Mouse (Mus musculus): ENCODE measurements around the gene Tmem81.
A peak's percentile ranks its signal among the peaks of the same experiment; 100 is the strongest.

The Tmem81 gene

DNA sequence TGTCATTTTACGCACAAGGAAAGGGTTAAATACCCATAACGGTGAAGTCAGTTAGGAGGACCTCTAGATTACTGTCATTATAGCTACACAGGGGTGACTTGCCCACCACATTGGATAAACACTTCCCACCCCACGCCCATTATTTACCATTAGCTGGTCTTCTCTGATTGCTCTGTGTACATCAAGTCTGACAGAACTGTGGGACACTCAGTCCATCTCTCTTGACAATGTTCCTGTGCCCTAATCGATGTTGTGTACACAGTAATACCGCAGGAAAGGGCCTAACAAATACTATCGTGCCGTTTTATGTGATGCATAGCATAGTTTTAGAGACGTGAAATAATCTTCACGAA is 29.5 kb upstream of the Tmem81 start:
- Histone ChIP-seq H3K4me3 (replicated peaks; ENCODE audit: low read length) (peak overlapping the region; percentile 94), H3K4me1 (replicated peaks; ENCODE audit: low read depth, low read length) (peaks cover 75% of the 10 kb centered on the region), H3K27me3 (ENCODE audit: insufficient read depth, low read length) (no peaks in the 10 kb centered on the region), H3K36me3 (ENCODE audit: insufficient read depth, low read length) (peaks cover 30% of the 10 kb centered on the region), H3K9me3 (ENCODE audit: low read length) (no peaks in the 10 kb centered on the region)
- no peak for TF ChIP-seq NANOG (IDR thresholded peaks at IDR 0.05; ENCODE audit: borderline replicate concordance, low read length)
- no peak for TF ChIP-seq POU5F1 (IDR thresholded peaks at IDR 0.05; ENCODE audit: borderline replicate concordance, low read length)
- TF ChIP-seq CTCF (conservative IDR thresholded peaks at IDR 0.05; ENCODE audit: low read length): no peak

DNA sequence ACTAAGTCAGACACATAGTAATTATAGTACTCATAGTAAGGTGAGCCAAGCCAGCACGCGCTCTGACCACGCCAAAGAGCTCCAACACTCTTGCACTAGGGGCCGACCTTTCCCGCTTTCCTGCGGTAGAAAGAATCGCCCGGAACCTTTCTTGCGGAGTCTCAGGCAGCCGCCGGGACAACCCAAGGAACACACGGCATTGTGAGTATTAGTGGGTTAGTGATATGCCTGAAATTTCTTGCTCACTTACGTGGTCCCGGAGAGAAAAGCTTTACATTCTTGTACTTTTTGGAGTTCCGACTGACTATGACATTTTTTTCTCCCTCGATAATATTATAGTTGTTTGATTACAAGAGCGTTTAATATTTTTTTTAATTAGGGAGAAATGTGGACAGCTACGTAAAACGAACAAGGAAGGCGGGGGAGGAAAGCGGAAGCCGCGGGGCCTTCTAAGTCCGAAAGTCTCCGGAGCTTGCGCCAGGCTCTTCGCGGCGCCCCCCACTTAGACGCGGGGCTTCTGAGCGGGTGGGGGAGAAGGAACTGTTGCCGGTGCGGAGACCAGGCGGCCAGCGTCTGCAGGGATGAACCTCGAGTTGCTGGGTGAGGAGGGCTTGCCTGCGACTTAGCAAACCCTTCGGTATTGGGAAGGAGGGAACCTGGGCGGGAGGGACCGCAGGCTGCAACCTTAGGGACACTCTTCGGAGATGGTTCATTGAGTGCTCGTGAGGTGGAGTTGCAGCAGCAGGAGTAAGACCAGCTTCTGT is 28.9 kb upstream of the Tmem81 start, which contains the start of gene Rbbp5:
Rbbp5 (plus strand) TSS at position 438 of the 764 bp plus-strand sequence.
- no peaks in the 10 kb centered on the region for H3K9me3 ChIP-seq (ENCODE audit: low read length)
- TF ChIP-seq POU5F1 (IDR thresholded peaks at IDR 0.05; ENCODE audit: borderline replicate concordance, low read length) (no peak; the same call in 1 of the 2 replicates), NANOG (IDR thresholded peaks at IDR 0.05; ENCODE audit: borderline replicate concordance, low read length) (no peak), CTCF (conservative IDR thresholded peaks at IDR 0.05; ENCODE audit: low read length) (no peak)
- peaks cover 75% of the 10 kb centered on the region for H3K4me1 ChIP-seq (replicated peaks; ENCODE audit: low read depth, low read length)
- H3K4me3 ChIP-seq (replicated peaks; ENCODE audit: low read length): peak within 1 kb of the TSS; percentile 94
- H3K36me3 ChIP-seq (ENCODE audit: insufficient read depth, low read length): peaks cover 36% of the 10 kb centered on the region
- H3K27me3 ChIP-seq (ENCODE audit: insufficient read depth, low read length): no peaks in the 10 kb centered on the region

DNA sequence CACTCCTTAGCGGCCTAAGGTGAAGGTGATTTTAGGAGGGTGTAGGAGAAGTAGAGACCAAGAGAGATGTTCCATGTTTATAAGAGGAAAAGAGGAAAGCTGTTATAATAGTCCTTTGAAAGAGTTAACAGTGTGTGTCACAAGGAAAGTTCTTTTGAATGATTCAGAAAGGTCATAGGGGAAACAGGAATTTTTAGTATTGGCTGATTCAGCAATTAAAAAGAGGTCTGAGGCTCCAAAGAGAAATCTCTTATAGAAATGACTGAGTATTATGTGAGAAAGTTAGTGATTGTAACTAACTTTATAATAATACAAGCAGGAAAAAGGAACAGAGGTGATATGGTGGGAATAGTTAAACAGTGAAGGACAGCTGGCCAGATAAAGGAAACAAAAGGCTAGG is 26.6 kb upstream of the Tmem81 start:
- H3K27me3 ChIP-seq (ENCODE audit: insufficient read depth, low read length): no peaks in the 10 kb centered on the region
- peaks cover 52% of the 10 kb centered on the region for H3K36me3 ChIP-seq (ENCODE audit: insufficient read depth, low read length)
- H3K9me3 ChIP-seq (ENCODE audit: low read length): no peaks in the 10 kb centered on the region
- H3K4me3 ChIP-seq (replicated peaks; ENCODE audit: low read length): no peak overlapping the region
- H3K4me1 ChIP-seq (replicated peaks; ENCODE audit: low read depth, low read length): peaks cover 80% of the 10 kb centered on the region
- no peak for TF ChIP-seq CTCF (conservative IDR thresholded peaks at IDR 0.05; ENCODE audit: low read length)
- no peak for TF ChIP-seq POU5F1 (IDR thresholded peaks at IDR 0.05; ENCODE audit: borderline replicate concordance, low read length)
- no peak for TF ChIP-seq NANOG (IDR thresholded peaks at IDR 0.05; ENCODE audit: borderline replicate concordance, low read length)

DNA sequence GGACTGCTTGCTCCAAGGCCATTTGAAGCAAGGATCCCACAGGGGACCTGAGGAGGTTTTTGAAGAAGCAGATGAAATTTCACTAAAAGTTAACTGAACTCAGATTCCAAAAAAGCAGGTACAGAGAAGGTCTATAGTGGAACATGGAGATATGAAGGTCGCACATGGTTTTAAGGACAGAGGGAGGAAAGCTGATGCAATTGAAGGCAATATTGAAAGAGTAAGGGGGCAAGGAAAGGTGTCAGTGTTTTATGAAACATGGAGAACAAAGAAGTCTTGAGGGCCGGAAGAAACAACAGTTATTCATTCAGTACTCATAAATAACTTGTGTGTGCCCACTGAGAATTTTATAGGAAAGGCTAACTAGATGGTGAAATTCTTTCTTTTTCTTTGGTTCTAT is 24.4 kb upstream of the Tmem81 start:
- H3K9me3 ChIP-seq (ENCODE audit: low read length): no peaks in the 10 kb centered on the region
- no peaks in the 10 kb centered on the region for H3K27me3 ChIP-seq (ENCODE audit: insufficient read depth, low read length)
- TF ChIP-seq CTCF (conservative IDR thresholded peaks at IDR 0.05; ENCODE audit: low read length) (no peak), NANOG (IDR thresholded peaks at IDR 0.05; ENCODE audit: borderline replicate concordance, low read length) (no peak), POU5F1 (IDR thresholded peaks at IDR 0.05; ENCODE audit: borderline replicate concordance, low read length) (no peak)
- no peak overlapping the region for H3K4me3 ChIP-seq (replicated peaks; ENCODE audit: low read length)
- H3K36me3 ChIP-seq (ENCODE audit: insufficient read depth, low read length): peaks cover 65% of the 10 kb centered on the region
- peaks cover 64% of the 10 kb centered on the region for H3K4me1 ChIP-seq (replicated peaks; ENCODE audit: low read depth, low read length)

DNA sequence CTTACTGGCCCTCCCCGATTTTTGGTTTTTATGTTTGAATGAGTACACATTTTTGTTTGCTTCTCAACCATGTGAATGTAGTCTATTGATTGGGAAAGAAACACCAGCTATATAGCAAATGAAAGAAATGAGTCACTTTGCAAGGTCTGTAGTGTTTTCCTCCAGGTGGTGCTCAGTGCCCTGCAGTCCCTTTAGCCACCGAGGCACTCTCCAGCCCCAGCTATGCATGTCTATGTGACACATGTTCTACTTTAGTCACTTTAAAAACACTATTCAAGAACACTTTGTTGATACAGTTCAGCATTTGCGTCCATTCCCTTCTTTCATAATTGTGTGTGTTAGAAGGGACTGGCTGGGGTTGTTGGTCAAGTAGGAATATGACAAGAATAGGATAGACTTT is 22.8 kb upstream of the Tmem81 start:
- Histone ChIP-seq H3K4me1 (replicated peaks; ENCODE audit: low read depth, low read length) (peaks cover 76% of the 10 kb centered on the region), H3K27me3 (ENCODE audit: insufficient read depth, low read length) (no peaks in the 10 kb centered on the region), H3K4me3 (replicated peaks; ENCODE audit: low read length) (no peak overlapping the region), H3K36me3 (ENCODE audit: insufficient read depth, low read length) (peaks cover 81% of the 10 kb centered on the region), H3K9me3 (ENCODE audit: low read length) (no peaks in the 10 kb centered on the region)
- no peak for TF ChIP-seq CTCF (conservative IDR thresholded peaks at IDR 0.05; ENCODE audit: low read length)
- no peak for TF ChIP-seq POU5F1 (IDR thresholded peaks at IDR 0.05; ENCODE audit: borderline replicate concordance, low read length)
- no peak for TF ChIP-seq NANOG (IDR thresholded peaks at IDR 0.05; ENCODE audit: borderline replicate concordance, low read length)

DNA sequence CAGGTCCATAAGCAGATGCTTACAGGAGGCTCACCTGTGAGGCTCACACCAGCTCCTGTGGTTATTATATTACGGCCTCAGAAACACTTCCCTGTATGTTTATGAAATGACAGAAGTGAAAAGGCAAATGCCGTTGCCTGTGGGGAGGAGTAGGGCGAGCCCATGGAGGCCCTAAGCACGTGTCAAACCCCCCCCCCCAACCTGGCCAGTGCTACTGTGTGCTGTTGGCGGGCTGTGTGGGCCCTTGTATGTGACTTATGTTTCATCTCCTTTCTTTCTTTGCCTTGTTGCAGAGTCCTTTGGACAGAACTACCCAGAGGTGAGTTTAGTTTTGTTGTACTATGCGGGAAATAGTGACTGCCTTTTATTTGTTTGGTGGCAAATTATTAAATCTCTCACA is 22.3 kb upstream of the Tmem81 start:
- Histone ChIP-seq H3K27me3 (ENCODE audit: insufficient read depth, low read length) (no peaks in the 10 kb centered on the region), H3K4me1 (replicated peaks; ENCODE audit: low read depth, low read length) (peaks cover 76% of the 10 kb centered on the region), H3K36me3 (ENCODE audit: insufficient read depth, low read length) (peaks cover 84% of the 10 kb centered on the region), H3K9me3 (ENCODE audit: low read length) (no peaks in the 10 kb centered on the region), H3K4me3 (replicated peaks; ENCODE audit: low read length) (no peak overlapping the region)
- TF ChIP-seq NANOG (IDR thresholded peaks at IDR 0.05; ENCODE audit: borderline replicate concordance, low read length): no peak
- no peak for TF ChIP-seq POU5F1 (IDR thresholded peaks at IDR 0.05; ENCODE audit: borderline replicate concordance, low read length)
- no peak for TF ChIP-seq CTCF (conservative IDR thresholded peaks at IDR 0.05; ENCODE audit: low read length)

DNA sequence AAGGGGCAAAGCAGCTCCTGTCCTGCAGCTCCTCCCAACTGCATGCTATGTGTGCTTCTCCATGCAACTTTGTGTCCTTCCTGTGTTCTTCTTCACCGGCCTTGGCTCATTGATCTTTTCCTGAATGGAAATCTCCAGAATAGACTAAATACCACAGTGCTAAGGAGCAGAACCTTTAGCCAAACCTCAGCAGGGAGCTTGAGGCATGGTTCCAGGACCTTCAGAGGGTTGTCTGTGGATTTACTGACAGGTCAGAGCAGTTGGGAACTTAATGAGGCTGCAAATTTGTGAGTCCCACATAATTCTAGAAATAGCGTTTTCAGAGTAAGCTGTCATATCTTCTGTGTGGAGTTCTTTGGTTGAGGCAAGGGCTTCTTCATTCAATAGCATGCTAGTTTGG is 5.5 kb upstream of the Tmem81 start:
- Histone ChIP-seq H3K36me3 (ENCODE audit: insufficient read depth, low read length) (peaks cover 96% of the 10 kb centered on the region), H3K27me3 (ENCODE audit: insufficient read depth, low read length) (no peaks in the 10 kb centered on the region), H3K4me1 (replicated peaks; ENCODE audit: low read depth, low read length) (0 out of 2 replicates have a peak, but pooled peaks cover 3% of the 10 kb centered on the region), H3K4me3 (replicated peaks; ENCODE audit: low read length) (no peak overlapping the region), H3K9me3 (ENCODE audit: low read length) (no peaks in the 10 kb centered on the region)
- TF ChIP-seq CTCF (conservative IDR thresholded peaks at IDR 0.05; ENCODE audit: low read length): no peak
- no peak for TF ChIP-seq NANOG (IDR thresholded peaks at IDR 0.05; ENCODE audit: borderline replicate concordance, low read length)
- no peak for TF ChIP-seq POU5F1 (IDR thresholded peaks at IDR 0.05; ENCODE audit: borderline replicate concordance, low read length)

DNA sequence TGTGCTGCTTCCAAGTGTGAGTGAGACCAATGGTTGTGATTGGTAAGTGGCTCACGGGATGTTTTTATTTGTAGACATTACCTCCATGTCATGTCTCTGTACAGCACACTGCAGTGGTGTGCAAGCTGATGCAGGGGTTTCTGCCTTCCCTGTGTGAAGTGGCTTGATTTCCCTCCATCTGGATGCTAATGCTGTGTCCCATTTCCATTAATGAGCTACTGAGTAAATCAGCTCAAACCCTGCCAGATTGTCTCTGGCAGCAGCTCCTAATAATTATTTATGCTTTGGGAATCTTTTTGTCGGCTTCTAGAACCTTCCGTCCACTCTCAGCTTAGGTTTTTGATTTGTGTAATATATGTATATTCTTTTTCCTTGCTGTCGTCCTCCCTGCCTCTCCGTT is 875 bp upstream of the Tmem81 start:
- H3K4me1 ChIP-seq (replicated peaks; ENCODE audit: low read depth, low read length): peaks cover 23% of the 10 kb centered on the region
- no peaks in the 10 kb centered on the region for H3K9me3 ChIP-seq (ENCODE audit: low read length)
- peaks cover 99% of the 10 kb centered on the region for H3K36me3 ChIP-seq (ENCODE audit: insufficient read depth, low read length)
- no peaks in the 10 kb centered on the region for H3K27me3 ChIP-seq (ENCODE audit: insufficient read depth, low read length)
- H3K4me3 ChIP-seq (replicated peaks; ENCODE audit: low read length): no peak overlapping the region
- no peak for TF ChIP-seq NANOG (IDR thresholded peaks at IDR 0.05; ENCODE audit: borderline replicate concordance, low read length)
- no peak for TF ChIP-seq POU5F1 (IDR thresholded peaks at IDR 0.05; ENCODE audit: borderline replicate concordance, low read length)
- no peak for TF ChIP-seq CTCF (conservative IDR thresholded peaks at IDR 0.05; ENCODE audit: low read length)

DNA sequence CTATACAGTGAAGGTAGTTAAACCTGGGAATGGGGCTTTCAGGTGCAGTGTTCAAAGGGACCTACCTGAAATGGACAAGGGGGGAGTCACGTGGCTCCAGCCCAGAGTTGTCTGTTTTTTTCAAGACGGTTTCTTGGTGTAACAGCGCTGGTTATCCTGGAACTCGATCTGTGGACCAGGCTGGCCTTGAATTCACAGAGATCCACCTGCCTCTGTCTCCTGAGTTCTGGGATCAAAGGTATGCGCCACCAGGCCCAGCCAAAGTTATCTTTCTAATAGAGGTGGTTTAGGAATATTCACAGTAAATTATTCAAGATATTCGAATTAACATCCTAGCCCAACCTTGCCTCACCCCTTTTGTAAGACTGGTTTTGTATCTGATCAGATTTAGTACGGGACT is 626 bp downstream of the Tmem81 start:
- no peak for TF ChIP-seq POU5F1 (IDR thresholded peaks at IDR 0.05; ENCODE audit: borderline replicate concordance, low read length)
- no peak for TF ChIP-seq CTCF (conservative IDR thresholded peaks at IDR 0.05; ENCODE audit: low read length)
- Histone ChIP-seq H3K4me3 (replicated peaks; ENCODE audit: low read length) (no peak overlapping the region), H3K9me3 (ENCODE audit: low read length) (no peaks in the 10 kb centered on the region), H3K36me3 (ENCODE audit: insufficient read depth, low read length) (peaks cover 87% of the 10 kb centered on the region), H3K27me3 (ENCODE audit: insufficient read depth, low read length) (no peaks in the 10 kb centered on the region), H3K4me1 (replicated peaks; ENCODE audit: low read depth, low read length) (peaks cover 23% of the 10 kb centered on the region)

All from E14TG2a.4 (cell line).